Mouse (Mus musculus) heart, postnatal 14 days (tissue): ENCODE measurements at regions not wholly inside any gene's neighbourhood (a gene's known extent, or its start where the extent isn't known, plus 50 kb on each side); places are given as distances from the start of the nearest gene placed in this dataset.

Experiments used
- DNase-seq, 2 experiments: peaks; one replicate each; pipeline ENCODE4 v3.0.0; 2021 to 2022
- intact Hi-C: fragments of 180-260 bp; cut with DNase I; formaldehyde crosslinking; loops from one replicate; pipeline ENCODE4 v1.15.1; 2025

DNA sequence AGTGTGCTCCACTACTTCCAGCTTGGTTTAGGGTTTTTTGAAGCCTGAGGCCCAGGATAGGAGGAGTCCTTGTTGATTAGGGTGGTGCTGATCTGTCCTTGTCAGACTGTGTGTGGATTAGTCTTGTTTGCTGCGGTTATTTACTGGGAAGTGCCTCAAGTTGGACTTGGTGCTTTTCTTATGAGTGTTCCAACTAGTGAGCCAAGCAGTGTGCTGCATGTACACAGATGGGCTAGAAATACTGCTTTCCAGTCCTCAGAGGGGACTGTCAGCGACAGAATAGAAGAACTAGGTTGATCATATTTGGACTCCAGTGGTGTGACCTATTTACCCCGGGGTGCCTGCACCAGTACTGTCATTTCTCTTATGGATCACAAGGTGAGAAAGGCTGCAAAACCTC, 69.1 kb upstream of the Arhgap32 start:
- no peak for DNase-seq
- intact Hi-C loops, result no loop called here

GRCm38 (mm10) chr9:32048941-32049340, 67.0 kb upstream of the Arhgap32 start:
- intact Hi-C loops, result no loop called here

DNA sequence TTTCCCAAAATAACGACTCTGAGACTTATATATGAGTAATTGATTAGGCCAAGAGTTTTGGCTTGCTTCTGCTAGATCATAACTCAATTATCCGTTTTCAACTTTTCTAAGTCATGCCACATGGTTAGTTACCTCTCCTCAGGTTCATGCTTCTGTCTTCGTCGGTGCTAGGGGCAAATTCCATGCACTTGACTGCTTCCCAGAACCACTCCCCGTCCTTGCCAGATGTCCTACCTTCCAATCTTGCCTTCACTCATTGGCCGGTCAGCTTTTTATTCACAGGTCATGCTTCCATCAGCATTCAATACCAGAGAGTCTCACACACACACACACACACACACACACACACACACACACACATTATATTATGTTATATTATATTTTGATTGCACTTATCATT, 66.4 kb upstream of the Arhgap32 start:
- intact Hi-C loops, result no loop called here
- no peak for DNase-seq

More at GRCm38 (mm10) chr9:32048941-32049340, 67.0 kb upstream of the Arhgap32 start:
- no peak for DNase-seq

DNA sequence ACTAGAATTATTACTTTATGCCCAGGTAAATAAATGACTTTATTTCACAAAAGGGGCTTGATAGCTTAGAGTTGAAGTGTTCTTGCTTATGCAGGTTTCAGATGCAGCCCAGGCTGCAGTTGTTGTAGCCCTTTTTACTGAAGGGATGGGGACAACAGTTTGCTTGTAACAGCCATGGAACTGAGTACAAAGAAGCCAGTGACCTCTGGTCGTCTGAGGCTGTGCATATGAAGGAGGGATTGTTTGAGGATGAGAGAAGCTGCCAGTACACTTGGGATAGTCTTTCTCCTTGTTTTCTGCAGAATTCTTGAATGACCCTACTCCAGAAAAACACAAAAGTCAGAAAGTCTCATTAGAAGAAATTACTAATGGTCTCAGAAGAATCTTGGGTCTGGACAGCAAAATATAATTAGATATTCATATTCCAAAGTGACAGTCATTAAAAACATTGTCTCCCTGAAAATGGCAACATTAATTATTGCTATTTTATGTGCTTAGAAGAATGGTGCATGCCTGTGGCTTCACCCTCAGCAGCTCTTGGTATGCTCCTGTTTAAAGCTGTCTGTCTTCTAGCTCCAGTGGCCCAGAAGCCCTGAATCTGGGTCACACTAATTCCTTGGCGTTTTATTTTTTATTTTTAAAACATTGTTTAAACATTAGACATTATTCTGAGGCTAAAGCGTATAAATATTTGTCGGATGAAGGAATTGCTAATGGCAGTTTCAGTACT, 61.9 kb upstream of the Arhgap32 start:
- intact Hi-C loops, result no loop called here
- DNase-seq, result no peak

GRCm38 (mm10) chr9:32057427-32058115, 58.4 kb upstream of the Arhgap32 start:
- no peak for DNase-seq
- intact Hi-C loops, result no loop called here

- intact Hi-C loops, result no loop called here
- DNase-seq, result no peak
Observed at GRCm38 (mm10) chr9:32062740-32063139, 53.2 kb upstream of the Arhgap32 start.

DNA sequence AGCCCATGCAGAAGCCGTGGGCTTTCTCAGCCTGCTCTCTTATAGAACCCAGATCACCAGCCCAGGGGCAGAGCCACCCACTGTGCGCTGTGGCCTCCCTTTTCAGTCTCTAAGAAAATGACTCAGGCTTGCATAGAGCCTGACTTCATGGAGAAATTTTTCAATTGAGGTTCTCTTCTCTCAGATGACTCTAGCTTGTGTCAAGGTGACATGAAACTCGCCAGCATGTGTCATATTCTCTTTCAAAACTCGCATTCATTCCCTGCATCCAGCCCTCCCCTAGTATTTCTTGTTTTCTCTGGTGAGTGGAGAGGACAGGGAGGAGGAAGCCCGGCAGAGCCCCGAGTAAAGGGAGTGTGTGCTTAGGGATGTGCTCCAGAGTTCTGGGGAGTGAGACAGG, 52.4 kb upstream of the Arhgap32 start:
- no peak for DNase-seq
- intact Hi-C loops, result no loop called here

GRCm38 (mm10) chr9:32064007-32064550, 51.9 kb upstream of the Arhgap32 start:
- intact Hi-C loops, result no loop called here
- DNase-seq, result no peak
